Mouse (Mus musculus) kidney, postnatal 25 days (tissue): ENCODE results near the gene Tecr.
A peak's percentile ranks its signal among the peaks of the same experiment; 100 is the strongest.

Experiments used
- DNase-seq, 2 experiments: peaks; one replicate each; pipeline ENCODE4 v3.0.0; 2021; ENCODE audit warnings: mixed read lengths in 2 of 2

The Tecr gene

GRCm38 (mm10) chr8:83563246-83563645, 44.5 kb downstream of the Tecr start:
- no peak for DNase-seq

DNA sequence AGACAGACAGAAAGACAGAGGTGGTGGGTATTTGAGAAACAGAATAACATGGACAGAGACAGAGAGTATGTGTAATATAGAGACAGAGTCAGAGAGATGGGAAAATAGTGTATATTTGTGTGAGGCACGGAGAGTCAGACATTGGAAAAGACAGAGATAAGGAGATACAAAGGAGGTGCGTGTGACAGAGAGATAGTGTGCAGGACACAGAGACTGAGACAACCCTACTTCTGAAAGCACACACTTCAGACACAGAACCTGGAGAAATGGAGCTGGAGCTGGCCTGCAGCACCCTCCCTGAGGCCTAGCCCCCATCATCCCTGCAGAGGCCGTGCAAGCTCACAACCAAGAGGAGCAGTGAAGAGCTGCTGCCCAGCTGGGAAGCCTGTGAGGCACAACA, 45.1 kb downstream of the Tecr start:
- DNase-seq = peak in 1 of 2 experiments; percentile 12

GRCm38 (mm10) chr8:83535736-83536135, 72.0 kb downstream of the Tecr start, which contains the start of gene Olfr370:
Gene Olfr370 (plus strand): TSS chr8:83535780.
- no peak for DNase-seq

DNA sequence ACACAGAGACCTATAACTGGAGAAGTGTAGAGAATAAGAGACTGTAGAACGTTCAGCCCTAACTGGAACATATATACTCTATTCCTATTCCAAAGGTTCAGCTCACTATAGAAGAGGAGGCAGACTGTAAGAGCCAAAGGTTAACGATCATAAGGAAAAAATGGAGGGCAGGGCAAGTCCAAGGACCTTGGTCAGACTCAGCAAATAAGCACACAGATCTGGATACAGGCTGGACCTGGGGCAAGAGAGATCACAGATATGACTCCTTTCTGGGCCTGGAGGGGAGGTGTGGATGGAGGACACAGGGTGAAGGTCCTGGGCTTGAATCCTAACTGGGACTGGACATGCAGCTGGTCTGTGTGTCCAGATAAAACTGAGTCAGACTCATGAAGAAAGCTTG, 73.0 kb downstream of the Tecr start:
- DNase-seq = no peak
